Mouse (Mus musculus): Measurements from ENCODE around the gene Gpt2. TPM values are rescaled to one million over a fixed set of nuclear protein-coding genes. Genes with fewer than 3 reads are reported as not detected.

Gene Gpt2
- polyA plus RNA-seq, 1 experiment from 2014 or later, result 39.1 TPM

GRCm38 (mm10) chr8:85556986-85557600, 64.7 kb downstream of the Gpt2 start:
- ATAC-seq, result no peak

GRCm38 (mm10) chr8:85557601-85557986, 65.2 kb downstream of the Gpt2 start:
- Histone ChIP-seq H3K36me3 (ENCODE audit: control insufficient read depth, insufficient read depth) (peaks cover 3% of the 10 kb centered on the region), H3K4me1 (replicated peaks; ENCODE audit: control insufficient read depth, insufficient read depth, low read length) (peaks cover 8% of the 10 kb centered on the region), H3K27me3 (replicated peaks; ENCODE audit: control insufficient read depth, insufficient read depth, low read length) (no peaks in the 10 kb centered on the region), H3K4me3 (replicated peaks; ENCODE audit: low read length) (no peak overlapping the region), H3K9me3 (ENCODE audit: control insufficient read depth, low read length) (no peaks in the 10 kb centered on the region), H3K4me2 (ENCODE audit: low read length) (no peak overlapping the region), H3K27ac (ENCODE audit: low read length) (no peak overlapping the region), H3K9ac (replicated peaks; ENCODE audit: low read depth, low read length) (no peak overlapping the region)
- 74% methylated on average over 3 of the region's 3 CpGs for WGBS
- ATAC-seq, result no peak

More at GRCm38 (mm10) chr8:85556986-85557600, 64.7 kb downstream of the Gpt2 start:
- Histone ChIP-seq H3K27me3 (replicated peaks; ENCODE audit: control insufficient read depth, insufficient read depth, low read length) (no peaks in the 10 kb centered on the region), H3K4me2 (ENCODE audit: low read length) (no peak overlapping the region), H3K27ac (ENCODE audit: low read length) (no peak overlapping the region), H3K9ac (replicated peaks; ENCODE audit: low read depth, low read length) (no peak overlapping the region), H3K36me3 (ENCODE audit: control insufficient read depth, insufficient read depth) (peaks cover 5% of the 10 kb centered on the region), H3K9me3 (ENCODE audit: control insufficient read depth, low read length) (no peaks in the 10 kb centered on the region), H3K4me1 (replicated peaks; ENCODE audit: control insufficient read depth, insufficient read depth, low read length) (peaks cover 8% of the 10 kb centered on the region), H3K4me3 (replicated peaks; ENCODE audit: low read length) (no peak overlapping the region)
- 55% methylated on average over 2 of the region's 2 CpGs for WGBS

- H3K4me3 ChIP-seq (replicated peaks; ENCODE audit: low read length), result no peak overlapping the region
- no peak overlapping the region for H3K4me2 ChIP-seq (ENCODE audit: low read length)
- no peaks in the 10 kb centered on the region for H3K36me3 ChIP-seq (ENCODE audit: control insufficient read depth, insufficient read depth)
- H3K27me3 ChIP-seq (replicated peaks; ENCODE audit: control insufficient read depth, insufficient read depth, low read length), result no peaks in the 10 kb centered on the region
- no peak for ATAC-seq
- H3K27ac ChIP-seq (ENCODE audit: low read length), result no peak overlapping the region
- no peak overlapping the region for H3K9ac ChIP-seq (replicated peaks; ENCODE audit: low read depth, low read length)
- H3K4me1 ChIP-seq (replicated peaks; ENCODE audit: control insufficient read depth, insufficient read depth, low read length), result peaks cover 6% of the 10 kb centered on the region
- WGBS, result 97% methylated on average over 1 of the region's 1 CpGs
- no peaks in the 10 kb centered on the region for H3K9me3 ChIP-seq (ENCODE audit: control insufficient read depth, low read length)
These were observed 66.8 kb downstream of the Gpt2 start for GRCm38 (mm10) chr8:85559201-85559600.

- no peak overlapping the region for H3K4me3 ChIP-seq (replicated peaks; ENCODE audit: low read length)
- H3K9me3 ChIP-seq (ENCODE audit: control insufficient read depth, low read length), result no peaks in the 10 kb centered on the region
- no peak overlapping the region for H3K9ac ChIP-seq (replicated peaks; ENCODE audit: low read depth, low read length)
- H3K27ac ChIP-seq (ENCODE audit: low read length), result no peak overlapping the region
- H3K36me3 ChIP-seq (ENCODE audit: control insufficient read depth, insufficient read depth), result no peaks in the 10 kb centered on the region
- H3K4me1 ChIP-seq (replicated peaks; ENCODE audit: control insufficient read depth, insufficient read depth, low read length), result peaks cover 5% of the 10 kb centered on the region
- no peaks in the 10 kb centered on the region for H3K27me3 ChIP-seq (replicated peaks; ENCODE audit: control insufficient read depth, insufficient read depth, low read length)
- no peak overlapping the region for H3K4me2 ChIP-seq (ENCODE audit: low read length)
- WGBS, result 73% methylated on average over 2 of the region's 2 CpGs
- ATAC-seq, result no peak
These were observed 67.6 kb downstream of the Gpt2 start for GRCm38 (mm10) chr8:85559966-85560365.

GRCm38 (mm10) chr8:85563336-85563735, 71.0 kb downstream of the Gpt2 start:
- H3K4me1 ChIP-seq (replicated peaks; ENCODE audit: control insufficient read depth, insufficient read depth, low read length), result no peaks in the 10 kb centered on the region
- no peaks in the 10 kb centered on the region for H3K9me3 ChIP-seq (ENCODE audit: control insufficient read depth, low read length)
- no peak overlapping the region for H3K9ac ChIP-seq (replicated peaks; ENCODE audit: low read depth, low read length)
- H3K27me3 ChIP-seq (replicated peaks; ENCODE audit: control insufficient read depth, insufficient read depth, low read length), result no peaks in the 10 kb centered on the region
- H3K4me2 ChIP-seq (ENCODE audit: low read length), result no peak overlapping the region
- 96% methylated on average over 8 of the region's 8 CpGs for WGBS
- no peak overlapping the region for H3K27ac ChIP-seq (ENCODE audit: low read length)
- no peaks in the 10 kb centered on the region for H3K36me3 ChIP-seq (ENCODE audit: control insufficient read depth, insufficient read depth)
- H3K4me3 ChIP-seq (replicated peaks; ENCODE audit: low read length), result no peak overlapping the region
- ATAC-seq, result no peak

- 87% methylated on average over 3 of the region's 3 CpGs for WGBS
- H3K4me3 ChIP-seq (replicated peaks; ENCODE audit: low read length), result no peak overlapping the region
- H3K27ac ChIP-seq (ENCODE audit: low read length), result no peak overlapping the region
- no peaks in the 10 kb centered on the region for H3K27me3 ChIP-seq (replicated peaks; ENCODE audit: control insufficient read depth, insufficient read depth, low read length)
- no peaks in the 10 kb centered on the region for H3K4me1 ChIP-seq (replicated peaks; ENCODE audit: control insufficient read depth, insufficient read depth, low read length)
- H3K9me3 ChIP-seq (ENCODE audit: control insufficient read depth, low read length), result no peaks in the 10 kb centered on the region
- no peak for ATAC-seq
- H3K9ac ChIP-seq (replicated peaks; ENCODE audit: low read depth, low read length), result no peak overlapping the region
- H3K36me3 ChIP-seq (ENCODE audit: control insufficient read depth, insufficient read depth), result no peaks in the 10 kb centered on the region
- no peak overlapping the region for H3K4me2 ChIP-seq (ENCODE audit: low read length)
These were observed 72.8 kb downstream of the Gpt2 start for GRCm38 (mm10) chr8:85565186-85565585.

- ATAC-seq, result no peak
- Histone ChIP-seq H3K27ac (ENCODE audit: low read length) (no peak overlapping the region), H3K9me3 (ENCODE audit: control insufficient read depth, low read length) (no peaks in the 10 kb centered on the region), H3K4me1 (replicated peaks; ENCODE audit: control insufficient read depth, insufficient read depth, low read length) (no peaks in the 10 kb centered on the region), H3K27me3 (replicated peaks; ENCODE audit: control insufficient read depth, insufficient read depth, low read length) (no peaks in the 10 kb centered on the region), H3K9ac (replicated peaks; ENCODE audit: low read depth, low read length) (no peak overlapping the region), H3K4me2 (ENCODE audit: low read length) (no peak overlapping the region), H3K4me3 (replicated peaks; ENCODE audit: low read length) (no peak overlapping the region), H3K36me3 (ENCODE audit: control insufficient read depth, insufficient read depth) (no peaks in the 10 kb centered on the region)
- 98% methylated on average over 2 of the region's 2 CpGs for WGBS
These were observed 75.4 kb downstream of the Gpt2 start for GRCm38 (mm10) chr8:85567801-85568200.

- Histone ChIP-seq H3K9ac (replicated peaks; ENCODE audit: low read depth, low read length) (no peak overlapping the region), H3K27ac (ENCODE audit: low read length) (no peak overlapping the region), H3K36me3 (ENCODE audit: control insufficient read depth, insufficient read depth) (no peaks in the 10 kb centered on the region), H3K9me3 (ENCODE audit: control insufficient read depth, low read length) (no peaks in the 10 kb centered on the region), H3K27me3 (replicated peaks; ENCODE audit: control insufficient read depth, insufficient read depth, low read length) (no peaks in the 10 kb centered on the region), H3K4me2 (ENCODE audit: low read length) (no peak overlapping the region), H3K4me1 (replicated peaks; ENCODE audit: control insufficient read depth, insufficient read depth, low read length) (no peaks in the 10 kb centered on the region), H3K4me3 (replicated peaks; ENCODE audit: low read length) (no peak overlapping the region)
- WGBS, result 85% methylated on average over 4 of the region's 4 CpGs
- ATAC-seq, result no peak
These were observed 78.1 kb downstream of the Gpt2 start for GRCm38 (mm10) chr8:85570466-85570865.

- no peak overlapping the region for H3K4me3 ChIP-seq (replicated peaks; ENCODE audit: low read length)
- no peak overlapping the region for H3K9ac ChIP-seq (replicated peaks; ENCODE audit: low read depth, low read length)
- WGBS, result 86% methylated on average over 2 of the region's 2 CpGs
- no peaks in the 10 kb centered on the region for H3K4me1 ChIP-seq (replicated peaks; ENCODE audit: control insufficient read depth, insufficient read depth, low read length)
- H3K4me2 ChIP-seq (ENCODE audit: low read length), result no peak overlapping the region
- no peaks in the 10 kb centered on the region for H3K36me3 ChIP-seq (ENCODE audit: control insufficient read depth, insufficient read depth)
- H3K27me3 ChIP-seq (replicated peaks; ENCODE audit: control insufficient read depth, insufficient read depth, low read length), result no peaks in the 10 kb centered on the region
- no peak for ATAC-seq
- H3K27ac ChIP-seq (ENCODE audit: low read length), result no peak overlapping the region
- H3K9me3 ChIP-seq (ENCODE audit: control insufficient read depth, low read length), result no peaks in the 10 kb centered on the region
These were observed 81.7 kb downstream of the Gpt2 start for GRCm38 (mm10) chr8:85573972-85574496.

Measured in forebrain, embryonic 16.5 days (tissue).